Comparison of ENCODE assay signal across 19 mouse cellular contexts in the genomic region with DNA sequence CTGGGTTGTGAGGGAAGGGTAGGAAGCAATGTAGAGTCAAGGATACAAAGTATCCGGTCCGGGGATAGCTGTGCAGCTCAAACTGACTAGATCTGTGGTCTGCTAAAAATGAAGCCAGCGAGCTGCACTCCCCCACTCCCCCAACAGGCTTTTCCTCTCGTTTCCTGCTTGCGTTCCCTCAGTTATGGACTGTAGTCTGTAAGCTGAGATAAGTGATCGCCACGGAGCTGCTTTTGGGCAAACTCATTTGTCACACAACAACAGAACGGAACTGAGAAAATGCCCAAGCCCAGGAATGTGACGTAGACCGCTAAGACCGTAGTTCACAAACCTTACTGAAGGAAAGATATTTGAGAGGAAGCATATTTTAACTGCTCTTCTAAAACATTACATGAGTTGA.
DNase-seq lines count a peak whose midpoint lies in the region; ATAC-seq lines count a peak whose summit lies in the region.
"Had no signal": no experiment of that assay in that cellular context is flagged by ENCODE, and none has a peak within 500 bp of the region (broad histone marks: within the 10 kb centered on the region; RNA-seq: fewer than 3 reads in every experiment).

No protein-coding gene starts in this region.

- 0 out of 2 replicates have a peak overlapping the region, but pooled peaks have one; percentile 1 for H3K4me3 ChIP-seq in lung, embryonic 15.5 days
- no peak overlapping the region for H3K4me3 ChIP-seq in liver, embryonic 11.5 days (ENCODE audit: low read depth, low read length)
- H3K4me3 ChIP-seq in stomach, embryonic 15.5 days (replicated peaks), result no peak overlapping the region
- H3K4me3 ChIP-seq: embryonic facial prominence, embryonic 15.5 days; liver, embryonic 15.5 days had no signal

- peak; percentile 21 for DNase-seq in embryo, embryonic 10.5 days (ENCODE audit: low spot score)
- no peak for DNase-seq in embryo, embryonic 10 days (ENCODE audit: low spot score)
- DNase-seq in lung, postnatal 36 days, result no peak
- peak; percentile 33 for DNase-seq in liver, embryonic 11.5 days (ENCODE audit: low spot score)
- DNase-seq in adrenal gland, postnatal 4 days (ENCODE audit: low spot score in 2 of 2), result no peak
- no peak for DNase-seq in cerebellum, adult 11 months
- DNase-seq: adrenal gland, postnatal 36 days; cerebellum, postnatal 14 days; heart, postnatal 10 days; kidney, adult 11 months; kidney, postnatal 25 days; midbrain, embryonic 14.5 days; right cerebral cortex, adult 18-20 months had no signal

- no peak overlapping the region for H3K27ac ChIP-seq in lung, embryonic 15.5 days
- H3K27ac ChIP-seq in liver, embryonic 11.5 days (ENCODE audit: low read depth, low read length), result no peak overlapping the region
- no peak overlapping the region for H3K27ac ChIP-seq in stomach, embryonic 15.5 days
- H3K27ac ChIP-seq: embryonic facial prominence, embryonic 15.5 days; liver, embryonic 15.5 days had no signal

- ATAC-seq in lung, embryonic 15.5 days (ENCODE audit: borderline replicate concordance, extremely low read depth, low FRiP score, low TSS enrichment), result no peak; the same call in 1 of the 2 replicates
- peak; percentile 82 for ATAC-seq in liver, embryonic 11.5 days (replicated peaks; ENCODE audit: low FRiP score)
- ATAC-seq in stomach, embryonic 15.5 days (ENCODE audit: insufficient read depth, low FRiP score, low read depth), result no peak
- ATAC-seq: activated CD4-positive, CD25-positive, alpha-beta regulatory T cell, adult 4 months; hindbrain, embryonic 16.5 days had no signal

- H3K36me3 ChIP-seq in lung, embryonic 15.5 days, result no peaks in the 10 kb centered on the region
- no peaks in the 10 kb centered on the region for H3K36me3 ChIP-seq in liver, embryonic 11.5 days (ENCODE audit: control insufficient read depth, insufficient read depth, low read length)
- H3K36me3 ChIP-seq in stomach, embryonic 15.5 days, result no peaks in the 10 kb centered on the region
- H3K36me3 ChIP-seq: embryonic facial prominence, embryonic 15.5 days; liver, embryonic 15.5 days had no signal

- WGBS in lung, embryonic 15.5 days, result 33% methylated on average over 11 of the region's 11 CpGs
- 26% methylated on average over 11 of the region's 11 CpGs for WGBS in liver, embryonic 11.5 days
- WGBS in stomach, embryonic 15.5 days, result 30% methylated on average over 11 of the region's 11 CpGs

- no peak overlapping the region for H3K9ac ChIP-seq in lung, embryonic 15.5 days
- H3K9ac ChIP-seq in liver, embryonic 11.5 days (ENCODE audit: low read depth, low read length), result no peak overlapping the region
- no peak overlapping the region for H3K9ac ChIP-seq in stomach, embryonic 15.5 days
- H3K9ac ChIP-seq: embryonic facial prominence, embryonic 15.5 days; liver, embryonic 15.5 days had no signal

- no peaks in the 10 kb centered on the region for H3K9me3 ChIP-seq in lung, embryonic 15.5 days
- H3K9me3 ChIP-seq in liver, embryonic 11.5 days (ENCODE audit: control insufficient read depth, low read length), result no peaks in the 10 kb centered on the region
- H3K9me3 ChIP-seq in stomach, embryonic 15.5 days, result no peaks in the 10 kb centered on the region
- H3K9me3 ChIP-seq: liver, embryonic 15.5 days had no signal

- H3K27me3 ChIP-seq in lung, embryonic 15.5 days, result no peaks in the 10 kb centered on the region
- no peaks in the 10 kb centered on the region for H3K27me3 ChIP-seq in liver, embryonic 11.5 days (replicated peaks; ENCODE audit: control insufficient read depth, insufficient read depth, low read length)
- H3K27me3 ChIP-seq in stomach, embryonic 15.5 days (replicated peaks), result no peaks in the 10 kb centered on the region
- H3K27me3 ChIP-seq: embryonic facial prominence, embryonic 15.5 days; liver, embryonic 15.5 days had no signal

- 0 out of 2 replicates have a peak, but pooled peaks cover 4% of the 10 kb centered on the region for H3K4me1 ChIP-seq in lung, embryonic 15.5 days
- H3K4me1 ChIP-seq in liver, embryonic 11.5 days (replicated peaks; ENCODE audit: control insufficient read depth, insufficient read depth, low read length), result no peaks in the 10 kb centered on the region
- no peaks in the 10 kb centered on the region for H3K4me1 ChIP-seq in stomach, embryonic 15.5 days
- H3K4me1 ChIP-seq: embryonic facial prominence, embryonic 15.5 days; liver, embryonic 15.5 days had no signal

- H3K4me2 ChIP-seq in lung, embryonic 15.5 days, result peak overlapping the region; percentile 30; the same call in 1 of the 2 replicates
- peak overlapping the region; percentile 23 for H3K4me2 ChIP-seq in liver, embryonic 11.5 days
- H3K4me2 ChIP-seq in stomach, embryonic 15.5 days, result 0 out of 2 replicates have a peak overlapping the region, but pooled peaks have one; percentile 17
- H3K4me2 ChIP-seq: embryonic facial prominence, embryonic 15.5 days; liver, embryonic 15.5 days had no signal

Comparison
In these comparisons a context has a peak if more than half of its experiments do, and no peak if none do; other contexts are left out.
1. DNase-seq: peak in embryo, embryonic 10.5 days (single experiment) and liver, embryonic 11.5 days (single experiment); none in embryo, embryonic 10 days (single experiment), lung, postnatal 36 days (single experiment), adrenal gland, postnatal 4 days (0 of 2) and cerebellum, adult 11 months (single experiment).
2. Peak in every context shown above with its lines, with median percentiles within 50 percentile points of each other: H3K4me2 ChIP-seq.